Comparison of ENCODE assay signal across 27 mouse cellular contexts in the genomic region with DNA sequence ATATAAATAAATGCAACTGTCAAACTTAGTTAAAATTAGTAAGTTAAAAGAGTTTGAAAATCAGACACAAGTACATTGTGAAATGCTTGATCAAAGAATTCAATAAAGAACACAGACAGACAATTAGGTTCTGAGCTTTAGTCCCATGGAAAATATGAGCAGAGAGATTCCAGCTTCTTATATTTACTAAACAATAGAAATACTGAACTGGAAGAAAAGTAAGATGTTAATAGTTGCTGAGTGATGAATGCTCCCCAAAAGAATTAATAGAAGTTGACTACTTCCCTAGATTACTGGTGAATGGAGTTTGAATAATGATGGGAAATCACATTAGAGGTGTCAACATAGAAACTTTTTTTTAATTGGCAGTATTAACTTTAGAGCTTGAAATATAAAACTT.
"Had no signal": no experiment of that assay in that cellular context is flagged by ENCODE, and none has a peak within 500 bp of the region (broad histone marks: within the 10 kb centered on the region; RNA-seq: fewer than 3 reads in every experiment).

No protein-coding gene starts in this region.

- H3K36me3 ChIP-seq: embryonic facial prominence, embryonic 12.5 days; embryonic facial prominence, embryonic 13.5 days; embryonic facial prominence, embryonic 15.5 days; forebrain, embryonic 10.5 days; forebrain, embryonic 12.5 days; forebrain, embryonic 15.5 days; heart, embryonic 10.5 days had no signal

- H3K9me3 ChIP-seq: embryonic facial prominence, embryonic 12.5 days; embryonic facial prominence, embryonic 13.5 days; embryonic facial prominence, embryonic 15.5 days; forebrain, embryonic 10.5 days; forebrain, embryonic 12.5 days; forebrain, embryonic 13.5 days; heart, embryonic 10.5 days had no signal

- H3K4me3 ChIP-seq: embryonic facial prominence, embryonic 12.5 days; embryonic facial prominence, embryonic 13.5 days; embryonic facial prominence, embryonic 15.5 days; erythroblast, embryonic 14.5 days; forebrain, embryonic 10.5 days; forebrain, embryonic 12.5 days; forebrain, embryonic 13.5 days; forebrain, embryonic 15.5 days; gastrocnemius, adult 2 months; heart, adult 2 months; heart, embryonic 10.5 days had no signal

- H3K27me3 ChIP-seq: embryonic facial prominence, embryonic 12.5 days; embryonic facial prominence, embryonic 13.5 days; embryonic facial prominence, embryonic 15.5 days; forebrain, embryonic 12.5 days; forebrain, embryonic 13.5 days; forebrain, embryonic 15.5 days had no signal

- ATAC-seq: forebrain, embryonic 13.5 days; forebrain, embryonic 14.5 days; forebrain, embryonic 15.5 days; forebrain, embryonic 16.5 days; forebrain, postnatal 0 days had no signal

- DNase-seq: cerebellum, adult 9-10 months; cerebellum, adult 9-11 months; cerebellum, postnatal 10 days; cerebellum, postnatal 14 days; cerebellum, postnatal 25 days; cerebellum, postnatal 36 days; embryo, embryonic 11 days; forebrain, postnatal 0 days; gastrocnemius, adult 2 months; gastrocnemius, postnatal 10 days; gastrocnemius, postnatal 14 days; gastrocnemius, postnatal 25 days; gastrocnemius, postnatal 36 days; heart, adult 11 months; heart, adult 18-20 months; heart, adult 2 months had no signal

- H3K4me2 ChIP-seq: embryonic facial prominence, embryonic 12.5 days; embryonic facial prominence, embryonic 13.5 days; embryonic facial prominence, embryonic 15.5 days; forebrain, embryonic 12.5 days; forebrain, embryonic 13.5 days; forebrain, embryonic 15.5 days had no signal

- H3K4me1 ChIP-seq: embryonic facial prominence, embryonic 12.5 days; embryonic facial prominence, embryonic 13.5 days; embryonic facial prominence, embryonic 15.5 days; forebrain, embryonic 10.5 days; forebrain, embryonic 12.5 days; forebrain, embryonic 13.5 days; forebrain, embryonic 15.5 days; heart, embryonic 10.5 days had no signal

- H3K9ac ChIP-seq: embryonic facial prominence, embryonic 12.5 days; embryonic facial prominence, embryonic 13.5 days; embryonic facial prominence, embryonic 15.5 days; forebrain, embryonic 12.5 days; forebrain, embryonic 13.5 days; forebrain, embryonic 15.5 days; forebrain, postnatal 0 days had no signal

- H3K27ac ChIP-seq: embryonic facial prominence, embryonic 12.5 days; embryonic facial prominence, embryonic 13.5 days; embryonic facial prominence, embryonic 15.5 days; forebrain, embryonic 10.5 days; forebrain, embryonic 12.5 days; forebrain, embryonic 13.5 days; forebrain, embryonic 15.5 days; gastrocnemius, adult 2 months; heart, adult 2 months; heart, embryonic 10.5 days had no signal
